Mouse (Mus musculus) spleen, postnatal 4 days (tissue): Measurements from ENCODE around the gene Tent5a.

Source experiments
- DNase-seq, 2 experiments: peaks; one replicate each; pipeline ENCODE4 v3.0.0; 2022; ENCODE audit warnings: low spot score in 2 of 2

The Tent5a gene

DNA sequence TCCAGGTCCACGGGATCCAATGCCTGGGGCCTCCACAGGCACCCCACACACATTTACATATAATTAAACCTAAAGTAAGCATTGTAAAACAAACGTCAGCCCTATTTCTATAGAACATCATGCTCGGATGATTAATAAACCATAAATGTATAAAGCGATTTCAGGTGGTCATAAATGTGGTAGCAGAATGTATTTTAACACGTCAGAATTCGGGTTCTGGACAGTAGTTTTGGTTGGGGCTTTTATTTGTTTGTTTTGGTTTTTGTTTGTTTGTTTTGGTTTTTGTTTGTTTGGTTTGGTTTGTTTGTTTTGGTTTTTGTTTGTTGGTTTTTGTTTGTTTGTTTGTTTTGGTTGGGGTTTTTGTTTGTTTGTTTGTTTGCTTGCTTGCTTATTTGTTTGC, 14.7 kb downstream of the Tent5a start, which contains the start of gene Gm11114:
Gm11114 (plus strand) TSS at position 301 of the 400 bp plus-strand sequence.
- DNase-seq: no peak

- no peak for DNase-seq
Measured at GRCm38 (mm10) chr9:85303378-85303777, 23.8 kb downstream of the Tent5a start.

- no peak for DNase-seq
Measured at GRCm38 (mm10) chr9:85302849-85303248, 24.3 kb downstream of the Tent5a start.

GRCm38 (mm10) chr9:85274114-85274513, 53.0 kb downstream of the Tent5a start:
- DNase-seq: no peak
